Mouse (Mus musculus) hindbrain, embryonic 14.5 days (tissue): Measurements from ENCODE around the gene Clhc1. TPM values are rescaled to one million over a fixed set of nuclear protein-coding genes. Genes with fewer than 3 reads are reported as not detected.

Experiments
- ATAC-seq: fragments of 200-750 bp; cut with Nextera tagmentation; 2 replicates; pipeline ENCODE4 v1.8.0; 2017; ENCODE audit warnings: moderate number of reproducible peaks, mild to moderate bottlenecking, moderate TSS enrichment, moderate library complexity; ENCODE audit not compliant: low FRiP score
- DNase-seq: peaks from one replicate; pipeline ENCODE4 v3.0.0-alpha.2; 2015; ENCODE audit warnings: low spot score
- H3K27ac ChIP-seq: fragments of 300-500 bp; sonication (generic); 2 replicates; pipeline ENCODE4 v1.5.1; 2014; ENCODE audit warnings: mild to moderate bottlenecking, moderate library complexity
- H3K27me3 ChIP-seq: fragments of 300-500 bp; sonication (generic); 2 replicates; pipeline ENCODE4 v1.6.1; 2014; ENCODE audit warnings: mild to moderate bottlenecking, low read length, mixed read lengths; ENCODE audit not compliant: control insufficient read depth, insufficient read depth
- H3K36me3 ChIP-seq: fragments of 300-500 bp; sonication (generic); replicated peaks from 2 replicates; pipeline ENCODE4 v1.6.1; 2014; ENCODE audit not compliant: control insufficient read depth, insufficient read depth
- H3K4me1 ChIP-seq: fragments of 300-500 bp; sonication (generic); replicated peaks from 2 replicates; pipeline ENCODE4 v1.6.1; 2014; ENCODE audit warnings: antibody characterized with exemption, low read length, mixed read lengths; ENCODE audit not compliant: control insufficient read depth, insufficient read depth
- H3K4me2 ChIP-seq: fragments of 300-500 bp; sonication (generic); replicated peaks from 2 replicates; pipeline ENCODE4 v1.6.1; 2014; ENCODE audit warnings: mild to moderate bottlenecking, moderate library complexity
- H3K4me3 ChIP-seq: fragments of 300-500 bp; sonication (generic); replicated peaks from 2 replicates; pipeline ENCODE4 v1.5.1; 2014; ENCODE audit warnings: mild to moderate bottlenecking, low read length
- H3K9ac ChIP-seq: fragments of 300-500 bp; sonication (generic); 2 replicates; pipeline ENCODE4 v1.6.1; 2014
- H3K9me3 ChIP-seq: fragments of 300-500 bp; sonication (generic); 2 replicates; pipeline ENCODE4 v1.6.1; 2016; ENCODE audit warnings: low read length; ENCODE audit not compliant: control insufficient read depth
- WGBS: fragments of 180-500 bp; shearing (Covaris S2); extraction: QIAGEN DNeasy Blood & Tissue Kit; methylation state at CpG from one replicate; pipeline ENCODE4 v1.1.7; 2014; 5-methylcytosine and 5-hydroxymethylcytosine counted together
- polyA plus RNA-seq: library from polyadenylated mRNA; unstranded; fragments of >200 nt; fragmentation: Nextera tagmentation; extraction: Ambion mirVana; gene quantifications from 2 replicates; pipeline ENCODE4 v1.2.1, GENCODE M21; 2014

Clhc1 gene
- polyA plus RNA-seq, result 0.27 and 0.33 TPM in 2 replicates

DNA sequence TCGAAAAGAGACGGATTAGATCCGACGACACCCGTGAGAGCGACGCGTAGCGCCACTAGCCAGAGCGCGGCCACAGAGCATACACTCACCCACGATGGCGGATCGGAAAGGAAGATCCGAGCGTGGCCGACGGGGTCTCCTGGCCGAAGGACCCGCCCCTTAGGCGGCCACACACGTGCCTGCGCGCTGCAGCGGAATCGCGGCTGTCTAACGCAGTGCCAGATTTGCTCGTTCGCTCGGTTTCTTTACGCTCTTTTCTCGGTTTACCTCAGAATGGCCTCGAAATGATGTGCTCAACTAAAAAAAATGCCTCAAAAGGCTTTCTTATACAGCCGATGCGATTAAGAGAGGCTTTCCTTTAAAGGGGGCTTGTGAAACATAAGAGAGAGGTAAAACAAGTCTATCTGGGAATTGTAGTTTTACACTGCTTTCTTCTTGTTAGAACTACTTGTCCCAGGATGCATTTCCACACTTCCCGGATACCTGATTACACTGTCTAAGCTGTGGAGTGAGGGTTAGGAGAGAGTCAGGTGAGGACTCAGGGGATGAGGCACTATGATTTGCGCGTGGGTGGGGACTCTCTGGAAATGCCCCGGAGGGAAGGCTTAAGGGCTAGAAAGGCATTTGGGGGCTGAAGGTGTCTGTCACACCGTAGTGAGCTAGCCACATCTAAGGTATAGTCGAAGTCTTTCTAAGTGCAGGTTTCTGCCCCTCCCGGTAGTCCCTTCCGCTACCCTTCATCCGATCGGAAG is at the start of gene Clhc1, which contains the start of gene Rps27a:
Clhc1 (plus strand) TSS at position 199 of the 752 bp plus-strand sequence.
Rps27a (minus strand) TSS at position 358 of the 752 bp plus-strand sequence.
- Histone ChIP-seq H3K36me3 (peaks cover 39% of the 10 kb centered on the region), H3K27me3 (no peaks in the 10 kb centered on the region), H3K4me2 (peak within 1 kb of the TSS; percentile 88), H3K9ac (peak within 1 kb of the TSS; percentile 92), H3K27ac (peak within 1 kb of the TSS; percentile 88), H3K4me1 (peaks cover 16% of the 10 kb centered on the region), H3K9me3 (no peaks in the 10 kb centered on the region), H3K4me3 (peak within 1 kb of the TSS; percentile 76)
- ATAC-seq, result peak; percentile 98
- DNase-seq, result peak; percentile 96
- WGBS, result under 1% methylated on average over 46 of the region's 46 CpGs

DNA sequence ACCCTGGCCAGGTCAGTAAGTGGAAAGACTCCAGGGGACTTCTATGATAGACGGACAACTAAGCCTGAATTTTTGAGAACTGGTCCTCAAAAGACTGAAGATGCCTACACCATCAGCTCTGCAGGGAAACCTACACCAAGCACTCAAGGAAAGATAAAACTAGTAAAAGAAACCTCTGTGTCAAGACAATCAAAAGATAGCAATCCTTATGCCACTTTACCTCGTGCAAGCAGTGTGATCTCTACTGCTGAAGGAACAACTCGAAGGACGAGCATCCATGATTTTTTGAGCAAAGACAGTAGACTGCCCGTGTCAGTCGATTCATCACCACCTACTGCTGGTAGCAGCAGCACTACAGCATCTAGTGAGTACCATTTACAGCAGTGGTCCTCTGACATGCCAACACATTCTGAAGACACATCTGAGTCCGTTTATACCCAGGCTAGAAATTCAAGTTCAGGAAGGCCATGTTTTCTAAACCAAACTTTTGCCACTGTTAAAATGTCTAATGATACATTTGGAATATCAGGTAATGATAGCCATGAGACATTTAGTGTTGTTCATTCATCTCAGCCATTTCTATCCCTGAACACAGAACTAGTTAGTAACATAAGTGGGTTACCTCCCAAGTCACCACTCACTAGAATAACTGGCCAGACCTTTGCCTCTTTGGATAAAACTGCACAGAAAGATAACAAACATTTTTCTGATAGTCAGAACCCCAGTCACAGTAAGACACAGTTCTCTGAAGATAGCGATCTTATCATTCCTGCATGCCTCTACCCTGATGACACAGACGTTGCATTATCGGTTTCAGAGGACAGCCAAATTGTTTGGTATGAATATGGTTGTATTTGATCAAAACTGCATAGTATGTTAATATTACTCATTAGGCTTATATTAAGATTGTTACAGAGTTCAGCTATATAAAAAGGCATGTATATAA is 43.5 kb upstream of the Clhc1 start:
- ATAC-seq, result no peak
- no peak for DNase-seq
- Histone ChIP-seq H3K36me3 (peaks cover 71% of the 10 kb centered on the region), H3K9ac (no peak overlapping the region), H3K4me1 (no peaks in the 10 kb centered on the region), H3K27ac (no peak overlapping the region), H3K9me3 (no peaks in the 10 kb centered on the region), H3K27me3 (no peaks in the 10 kb centered on the region), H3K4me2 (no peak overlapping the region), H3K4me3 (no peak overlapping the region)
- 94% methylated on average over 10 of the region's 10 CpGs for WGBS

DNA sequence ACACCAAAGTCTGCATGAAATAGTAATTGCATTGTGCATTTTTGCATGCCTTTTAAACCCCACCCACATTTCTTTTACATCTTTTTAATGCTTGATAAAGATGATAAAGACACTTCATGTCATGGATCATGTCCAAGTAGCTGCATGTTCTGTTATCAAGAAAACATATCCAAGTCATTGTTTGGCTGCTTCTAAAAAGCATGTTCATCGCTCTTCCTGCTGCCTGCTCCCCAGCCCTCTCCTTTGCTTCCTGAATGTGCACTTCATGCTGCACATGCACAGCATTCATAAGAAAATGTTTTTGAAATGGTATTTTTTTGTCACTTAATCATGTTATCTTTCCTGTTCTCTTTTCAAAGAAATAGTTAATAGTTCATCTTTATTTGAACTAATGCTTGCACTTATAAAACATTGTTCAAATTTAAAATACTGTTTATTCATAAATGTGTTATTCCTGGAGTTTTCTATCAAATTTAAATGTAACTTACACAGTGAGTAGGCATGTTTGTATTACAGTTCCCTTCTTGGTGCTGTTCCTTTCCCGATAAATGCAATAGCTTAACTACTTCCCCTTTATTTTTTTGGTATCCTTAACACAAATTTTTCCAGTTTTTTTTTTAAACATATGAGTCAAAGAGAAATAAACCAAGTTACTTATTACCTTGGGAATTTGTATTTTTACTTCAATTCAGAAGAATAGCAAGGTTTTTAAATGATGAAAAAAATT is 42.7 kb upstream of the Clhc1 start:
- no peak for ATAC-seq
- Histone ChIP-seq H3K4me2 (no peak overlapping the region), H3K4me3 (no peak overlapping the region), H3K9ac (no peak overlapping the region), H3K9me3 (no peaks in the 10 kb centered on the region), H3K27ac (no peak overlapping the region), H3K4me1 (no peaks in the 10 kb centered on the region), H3K36me3 (peaks cover 71% of the 10 kb centered on the region), H3K27me3 (no peaks in the 10 kb centered on the region)
- 98% methylated on average over 2 of the region's 2 CpGs for WGBS
- no peak for DNase-seq

DNA sequence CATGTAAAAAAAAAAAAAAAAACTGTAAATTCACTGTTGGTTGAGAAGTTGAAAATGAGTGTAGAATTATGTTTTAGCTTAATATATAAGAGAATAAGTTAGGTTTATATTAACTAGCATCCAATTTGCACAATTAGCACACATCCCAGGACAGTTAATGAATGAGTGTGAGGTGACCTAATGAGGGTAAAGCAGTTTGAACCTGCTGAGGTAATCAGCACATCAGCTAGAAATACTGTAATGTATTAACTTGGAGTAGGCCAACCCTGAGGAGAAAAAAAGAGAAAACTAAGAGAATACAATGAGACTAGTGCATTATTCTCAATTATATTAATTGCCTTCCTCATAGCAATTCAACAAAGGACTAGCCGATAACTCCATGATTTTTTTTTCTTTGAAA is 38.3 kb upstream of the Clhc1 start:
- Histone ChIP-seq H3K27ac (no peak overlapping the region), H3K27me3 (no peaks in the 10 kb centered on the region), H3K4me1 (no peaks in the 10 kb centered on the region), H3K9ac (no peak overlapping the region), H3K36me3 (peaks cover 55% of the 10 kb centered on the region), H3K4me3 (no peak overlapping the region), H3K9me3 (no peaks in the 10 kb centered on the region), H3K4me2 (no peak overlapping the region)
- DNase-seq, result no peak
- WGBS, result 100% methylated on average over 1 of the region's 1 CpGs
- ATAC-seq, result no peak

DNA sequence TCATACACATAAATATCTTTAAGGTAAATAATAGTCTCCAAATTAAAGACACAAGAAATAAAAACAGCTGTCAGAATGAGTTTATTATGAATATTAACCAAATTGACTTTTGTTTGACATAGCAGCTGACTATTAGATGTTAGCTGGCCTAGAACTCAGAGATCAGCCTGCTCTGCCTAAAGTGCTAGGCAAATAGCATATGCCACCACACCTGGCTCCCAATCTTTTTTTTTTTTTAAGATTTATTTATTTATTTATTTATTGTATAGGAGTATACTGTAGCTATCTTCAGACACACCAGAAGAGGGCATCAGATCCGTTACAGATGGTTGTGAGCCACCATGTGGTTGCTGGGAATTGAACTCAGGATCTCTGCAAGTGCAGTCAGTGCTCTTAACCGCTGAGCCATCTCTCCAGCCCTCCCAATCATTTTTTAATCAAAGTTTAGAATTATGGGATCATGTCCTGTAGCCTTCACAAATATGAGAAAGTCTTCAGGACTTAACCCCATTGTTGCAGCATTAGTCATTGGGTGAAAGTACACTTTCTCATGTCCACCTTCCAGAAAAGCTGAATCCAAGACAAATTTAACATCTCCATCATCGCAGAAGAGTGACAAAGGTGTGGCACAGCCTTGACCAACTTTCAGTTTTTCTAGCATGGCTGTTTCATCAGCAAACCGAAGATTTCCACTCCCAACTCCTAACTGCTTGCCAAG is 34.8 kb upstream of the Clhc1 start:
- Histone ChIP-seq H3K27ac (no peak overlapping the region), H3K9ac (no peak overlapping the region), H3K9me3 (no peaks in the 10 kb centered on the region), H3K4me2 (no peak overlapping the region), H3K4me3 (no peak overlapping the region), H3K27me3 (no peaks in the 10 kb centered on the region), H3K4me1 (no peaks in the 10 kb centered on the region), H3K36me3 (peaks cover 25% of the 10 kb centered on the region)
- DNase-seq (no peak), ATAC-seq (no peak)
- WGBS, result 92% methylated on average over 4 of the region's 4 CpGs

DNA sequence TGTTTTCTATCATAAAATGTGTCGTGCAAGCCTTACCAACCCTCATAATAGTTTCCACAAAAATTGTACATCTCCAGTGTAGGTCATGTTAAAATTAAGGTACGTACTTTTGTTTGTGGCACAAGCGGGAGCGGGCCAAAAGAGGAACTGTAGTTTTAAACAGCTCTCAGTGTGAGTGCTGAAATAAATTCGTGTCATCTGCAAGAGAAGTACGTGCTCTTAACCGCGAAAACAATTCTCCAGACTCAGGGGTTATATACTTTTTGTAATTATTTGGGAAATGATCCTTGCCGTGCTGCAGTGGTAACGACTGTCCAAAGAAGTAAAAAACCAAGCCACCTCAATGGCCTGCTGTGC is 33.4 kb upstream of the Clhc1 start:
- peak overlapping the region; percentile 66; the same call in 1 of the 2 replicates for H3K27ac ChIP-seq
- DNase-seq (no peak), ATAC-seq (0 out of 2 replicates have a peak, but pooled peaks have one; percentile 0)
- no peaks in the 10 kb centered on the region for H3K9me3 ChIP-seq
- 26% methylated on average over 10 of the region's 10 CpGs for WGBS
- H3K4me1 ChIP-seq, result no peaks in the 10 kb centered on the region
- H3K27me3 ChIP-seq, result no peaks in the 10 kb centered on the region
- H3K4me2 ChIP-seq, result peak overlapping the region; percentile 47
- peak overlapping the region; percentile 54 for H3K9ac ChIP-seq
- peak overlapping the region; percentile 43 for H3K4me3 ChIP-seq
- H3K36me3 ChIP-seq, result peaks cover 23% of the 10 kb centered on the region

DNA sequence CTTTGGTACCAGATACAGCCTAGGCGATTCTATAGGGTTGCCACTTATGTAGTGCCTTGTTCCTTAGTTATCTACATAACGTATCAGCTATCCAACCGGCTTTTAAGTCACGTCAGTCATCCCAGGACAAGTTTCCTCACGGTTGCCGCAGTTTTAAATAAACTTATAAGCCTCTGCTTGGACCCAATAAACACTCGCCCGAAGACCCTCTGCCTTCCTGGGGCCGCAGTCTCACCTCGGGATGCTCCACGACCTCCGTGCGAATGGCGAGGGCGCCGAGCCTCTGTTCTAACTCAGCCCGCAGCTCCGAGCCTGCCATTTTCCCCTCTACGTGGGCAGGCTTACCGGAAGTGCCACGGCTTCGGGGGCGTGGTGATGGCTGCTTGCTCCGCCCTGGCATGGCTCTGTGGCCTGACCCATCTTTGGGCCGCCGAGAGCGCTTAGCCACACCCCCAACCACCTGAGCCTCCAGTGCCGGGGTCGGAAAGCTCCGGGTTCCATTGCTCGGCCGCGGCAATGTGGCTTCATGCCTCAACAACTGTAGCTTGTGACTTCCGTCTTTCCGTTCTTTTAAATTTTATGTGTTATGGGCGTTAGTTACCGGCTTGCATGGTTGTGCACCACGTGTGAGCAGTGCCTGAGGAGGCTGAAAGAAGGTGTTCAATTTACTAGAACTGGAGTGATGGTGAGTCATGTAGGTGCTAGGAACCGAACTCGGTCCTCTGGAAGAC is 32.9 kb upstream of the Clhc1 start, which contains the start of gene Prorsd1:
Prorsd1 (minus strand) TSS at position 352 of the 731 bp plus-strand sequence.
- ATAC-seq (peak; percentile 98), DNase-seq (peak; percentile 83)
- H3K9ac ChIP-seq, result peak within 1 kb of the TSS; percentile 54
- peak within 1 kb of the TSS; percentile 66; the same call in 1 of the 2 replicates for H3K27ac ChIP-seq
- 3% methylated on average over 40 of the region's 40 CpGs for WGBS
- no peaks in the 10 kb centered on the region for H3K4me1 ChIP-seq
- H3K27me3 ChIP-seq, result no peaks in the 10 kb centered on the region
- H3K9me3 ChIP-seq, result no peaks in the 10 kb centered on the region
- H3K4me2 ChIP-seq, result peak within 1 kb of the TSS; percentile 47
- H3K4me3 ChIP-seq, result peak within 1 kb of the TSS; percentile 43
- H3K36me3 ChIP-seq, result peaks cover 18% of the 10 kb centered on the region
